Mouse (Mus musculus): ENCODE results near the gene Cyfip2.

The Cyfip2 gene

DNA sequence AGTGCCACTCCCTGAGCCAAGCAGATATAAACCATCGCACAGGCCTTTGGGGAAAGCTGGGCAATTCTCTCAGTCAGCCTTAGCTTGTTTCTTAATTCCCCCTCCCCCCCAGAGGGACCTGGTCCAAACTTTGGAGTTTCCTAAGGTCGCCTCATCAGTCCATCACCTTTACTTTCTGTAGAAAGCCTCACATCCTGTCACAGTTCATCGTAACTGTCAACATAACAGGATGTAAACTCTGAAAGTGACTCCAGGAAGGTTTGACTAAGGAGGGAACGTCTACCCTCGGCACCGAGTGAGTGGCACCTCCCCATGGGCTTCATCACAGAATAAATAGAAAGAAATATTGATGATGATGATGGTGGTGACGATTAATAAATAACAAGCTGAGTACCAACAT lies 4.9 kb downstream of the Cyfip2 start:
- DNase-seq: no peak

DNA sequence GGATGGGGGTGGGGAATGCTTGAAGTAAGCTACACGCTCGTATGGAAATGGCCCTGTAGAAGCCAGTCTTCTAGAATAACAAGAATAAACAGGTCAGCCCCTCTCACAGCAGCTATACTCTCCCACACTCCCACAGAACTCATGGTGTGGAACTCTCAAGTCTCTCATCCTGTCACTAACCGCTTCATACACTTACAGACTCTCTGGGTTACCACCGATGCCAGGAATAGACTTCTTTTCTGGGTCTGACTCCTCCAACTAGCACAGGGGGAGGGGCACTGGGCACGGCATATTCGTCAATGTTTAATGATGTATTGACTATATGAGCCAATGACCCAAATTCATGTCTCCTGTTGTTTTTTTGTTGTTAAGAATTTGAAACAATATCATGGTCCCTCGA lies 5.9 kb downstream of the Cyfip2 start:
- no peak for DNase-seq

DNA sequence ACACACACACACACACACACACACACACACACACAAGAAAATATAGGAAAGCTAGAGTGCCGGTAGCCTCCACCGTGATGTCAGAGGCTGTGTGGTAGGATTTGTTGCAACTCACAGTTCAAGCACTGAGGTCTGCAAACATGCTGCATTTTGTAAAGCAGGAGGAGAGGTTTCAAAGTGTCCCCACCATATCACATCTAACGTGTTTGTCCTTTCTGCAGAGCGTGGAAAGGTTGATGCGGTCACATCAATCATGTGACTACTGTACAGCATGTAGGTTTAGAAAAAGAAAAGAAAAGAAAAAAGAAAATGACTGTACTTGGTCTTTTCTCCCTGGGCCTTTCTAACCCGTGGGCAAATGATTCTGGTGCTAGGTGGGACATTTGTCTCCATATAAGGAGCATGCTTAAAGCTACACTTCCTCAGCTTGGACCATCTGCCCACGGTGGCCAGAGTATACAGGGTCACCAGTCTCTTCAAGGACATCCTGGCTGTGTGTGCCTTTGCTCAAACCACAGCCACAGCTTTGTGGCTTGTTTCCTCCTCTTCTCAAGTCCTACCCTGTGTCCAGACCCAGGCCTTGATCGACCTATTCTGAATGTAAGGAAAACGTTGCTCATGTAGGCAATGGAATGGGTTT lies 6.7 kb downstream of the Cyfip2 start:
- no peak for DNase-seq

DNA sequence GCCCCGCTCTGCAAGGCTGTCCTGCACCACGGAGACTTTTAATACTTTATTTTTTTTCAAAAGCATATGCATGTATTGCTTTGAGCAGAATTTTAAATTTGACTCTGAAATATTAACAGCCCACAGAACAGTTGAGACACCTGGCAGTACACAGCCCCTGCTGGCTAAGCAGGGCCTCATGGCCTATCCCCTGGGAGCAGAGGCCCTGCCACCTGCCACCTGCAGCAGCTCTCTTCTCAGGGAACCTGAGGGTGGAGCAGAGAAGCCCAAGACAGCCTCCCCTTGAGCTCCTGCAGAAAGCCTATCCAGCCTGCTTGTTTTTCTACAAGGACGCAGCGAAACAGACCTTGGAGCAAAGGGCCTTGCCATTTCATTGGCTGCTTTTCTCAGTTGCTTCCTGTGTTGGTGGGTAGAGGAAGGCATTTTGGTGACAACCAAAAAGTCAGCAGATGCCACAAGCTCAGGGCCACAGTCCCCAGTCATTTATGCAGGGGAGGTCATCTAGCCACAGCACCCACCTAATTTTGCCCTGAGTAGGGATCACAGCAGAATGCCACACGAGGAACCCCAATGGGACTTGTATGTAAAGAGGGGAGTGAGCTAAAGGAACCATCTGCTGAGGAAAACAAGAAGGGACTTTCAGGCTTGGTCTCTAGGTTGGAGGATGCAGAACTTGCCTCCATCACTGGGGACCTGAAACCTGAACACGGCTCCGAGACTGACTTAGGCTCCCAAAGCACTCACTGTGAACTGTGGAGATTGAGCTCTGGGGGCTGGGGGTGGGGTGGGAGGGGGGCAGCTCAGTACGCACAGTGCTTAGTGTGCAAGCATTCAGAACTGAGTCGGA lies 7.6 kb downstream of the Cyfip2 start:
- DNase-seq: no peak

DNA sequence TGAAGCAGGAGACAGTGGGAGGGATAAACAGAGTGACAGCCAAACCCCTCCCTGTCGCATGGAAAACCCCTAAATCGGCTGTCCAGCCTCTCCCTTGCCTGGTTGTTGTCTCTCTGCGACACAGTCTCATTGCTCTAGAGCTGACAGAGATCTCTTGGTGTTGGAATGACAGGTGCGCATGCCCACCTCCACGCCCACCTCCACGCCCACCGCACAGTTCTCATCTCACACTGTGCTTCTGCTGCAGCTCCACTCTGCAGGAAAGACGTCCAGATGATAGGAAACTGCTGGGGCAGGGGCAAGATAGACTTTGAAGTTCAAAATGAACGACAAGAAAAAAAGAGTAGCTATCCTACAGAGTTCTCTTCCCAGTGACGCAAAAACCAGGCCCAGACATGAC lies 8.6 kb downstream of the Cyfip2 start:
- DNase-seq: no peak

DNA sequence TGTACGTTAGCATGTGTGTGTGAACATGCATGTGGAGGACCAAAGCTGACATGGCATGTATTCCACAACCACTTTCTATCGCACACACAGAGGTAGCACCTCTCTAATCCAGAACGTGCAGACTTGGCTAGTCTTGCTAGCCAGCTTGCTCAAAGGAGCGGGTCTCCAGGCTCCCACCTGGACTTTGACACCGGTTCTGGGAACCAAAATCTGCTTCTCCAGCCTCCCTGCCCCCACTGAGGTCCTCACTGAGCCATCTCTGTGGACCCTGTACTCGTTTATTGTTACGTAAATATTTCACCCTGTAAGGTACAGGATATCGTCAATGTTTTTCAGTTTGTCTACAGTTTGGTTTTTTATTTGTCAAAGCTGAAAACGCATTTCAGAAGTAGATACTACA lies 10.2 kb downstream of the Cyfip2 start:
- peak in 1 of 2 experiments; percentile 26 for DNase-seq

DNA sequence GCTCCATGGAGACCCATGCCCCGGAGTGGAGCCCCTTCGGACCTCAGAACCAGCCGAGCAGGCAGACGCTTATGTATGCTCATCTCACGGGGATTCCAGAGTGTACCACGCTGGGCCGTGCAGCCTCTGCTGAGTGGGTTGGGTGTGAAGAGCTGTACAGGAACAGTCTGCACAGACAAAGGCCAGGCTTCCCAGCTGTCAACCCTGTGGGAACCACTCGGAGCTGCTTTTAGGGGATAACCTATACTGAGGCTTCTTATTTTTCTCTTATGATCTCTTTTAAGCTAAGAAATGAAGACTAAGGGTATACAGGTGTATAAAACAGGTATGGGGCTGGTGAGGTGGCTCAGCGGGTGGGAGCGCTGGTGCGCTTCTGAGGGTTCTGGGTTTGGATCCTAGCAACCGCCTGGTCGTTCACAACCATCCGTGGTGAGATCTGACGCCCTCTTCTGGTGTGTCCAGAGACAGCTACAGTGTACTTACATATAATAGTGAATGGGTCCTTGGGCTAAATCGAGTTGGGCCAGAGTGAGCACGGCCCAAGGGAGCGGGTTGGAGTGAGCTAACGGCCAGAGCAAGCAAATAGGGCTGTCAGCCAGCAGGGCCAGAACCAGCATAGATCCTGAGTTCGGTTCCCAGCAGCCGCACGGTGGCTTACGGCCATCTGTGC lies 10.9 kb downstream of the Cyfip2 start:
- DNase-seq: peak in 1 of 2 experiments; percentile 17

DNA sequence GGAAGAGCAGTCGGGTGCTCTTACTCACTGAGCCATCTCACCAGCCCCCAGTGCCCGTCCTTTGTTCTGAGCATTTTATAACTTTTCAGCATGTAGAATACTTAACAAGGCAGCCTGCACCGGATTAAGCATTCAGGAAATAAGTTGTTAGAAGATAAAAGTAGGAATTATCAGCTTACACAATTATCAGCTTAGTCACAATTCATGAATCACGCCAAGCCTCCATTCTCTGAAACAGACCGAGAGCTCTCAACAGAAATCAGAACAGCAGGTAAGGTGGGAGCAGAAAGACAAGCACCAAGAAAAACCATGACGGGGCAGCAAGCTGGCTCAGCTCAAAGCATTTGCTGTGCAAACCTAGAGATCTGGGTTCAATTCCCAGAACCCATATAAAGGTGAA lies 12.8 kb downstream of the Cyfip2 start:
- DNase-seq: no peak

DNA sequence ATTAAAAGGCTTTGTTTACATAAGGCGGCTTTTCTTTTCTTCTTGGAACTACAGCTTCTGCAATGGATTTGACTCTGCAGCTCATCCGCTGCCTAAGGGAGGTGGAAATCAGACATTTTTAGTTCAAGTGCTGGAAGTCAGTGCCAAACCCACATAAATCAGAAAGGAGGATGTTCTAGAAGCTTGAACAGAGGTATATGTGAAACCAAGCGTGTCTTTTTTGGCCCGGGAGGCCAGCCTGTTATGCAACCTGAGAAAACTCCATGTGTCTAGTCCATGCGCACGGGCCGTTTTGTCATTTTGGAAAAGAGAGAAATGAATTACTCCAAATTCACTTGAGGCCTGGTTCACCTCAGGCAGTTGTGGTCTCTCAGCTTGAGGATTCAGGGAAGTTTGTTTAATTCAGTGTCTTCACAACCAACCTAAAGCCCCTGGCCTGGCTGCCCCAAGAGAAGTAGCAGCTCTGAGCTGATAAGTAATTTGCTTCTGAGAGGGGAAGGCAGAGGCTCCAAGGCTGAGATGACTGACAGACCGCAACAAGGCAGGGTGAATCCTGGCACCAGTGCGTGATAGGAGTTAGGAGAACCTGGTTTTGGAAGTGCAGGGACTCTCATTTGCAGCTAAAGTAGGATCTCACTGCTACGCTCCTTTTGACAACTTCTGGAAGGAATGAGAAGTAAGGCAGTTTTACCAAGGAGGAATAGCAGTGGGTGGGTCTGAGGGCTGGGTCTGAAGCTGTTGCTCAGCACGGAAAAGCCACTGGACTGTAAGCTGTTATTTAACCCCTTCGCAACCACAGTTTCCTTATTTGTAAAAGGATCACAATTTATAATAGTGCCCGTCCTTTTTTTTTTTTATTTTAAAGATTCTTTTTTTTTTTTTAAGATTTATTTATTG lies 13.5 kb downstream of the Cyfip2 start:
- DNase-seq: peak; percentile 32 to 56

DNA sequence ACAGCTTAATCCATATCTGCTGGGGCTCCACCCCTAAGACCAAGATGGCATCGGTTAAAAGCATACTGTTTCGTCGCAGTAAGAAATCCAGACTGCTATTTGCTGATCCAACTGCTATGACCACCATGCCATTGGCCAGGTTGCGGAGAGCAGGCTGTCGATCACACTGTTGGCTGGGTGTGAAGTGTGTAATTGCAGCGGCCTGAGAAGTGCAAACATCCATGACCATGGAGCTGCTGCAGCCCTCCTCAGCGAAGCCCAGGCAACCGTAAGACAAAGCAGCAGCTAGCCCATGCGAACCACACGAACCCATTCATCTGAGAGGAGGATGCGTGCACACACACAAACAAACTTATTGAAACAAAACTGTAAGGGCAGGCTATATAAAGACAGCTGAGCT lies 18.3 kb downstream of the Cyfip2 start:
- peak; percentile 33 to 42 for DNase-seq

DNA sequence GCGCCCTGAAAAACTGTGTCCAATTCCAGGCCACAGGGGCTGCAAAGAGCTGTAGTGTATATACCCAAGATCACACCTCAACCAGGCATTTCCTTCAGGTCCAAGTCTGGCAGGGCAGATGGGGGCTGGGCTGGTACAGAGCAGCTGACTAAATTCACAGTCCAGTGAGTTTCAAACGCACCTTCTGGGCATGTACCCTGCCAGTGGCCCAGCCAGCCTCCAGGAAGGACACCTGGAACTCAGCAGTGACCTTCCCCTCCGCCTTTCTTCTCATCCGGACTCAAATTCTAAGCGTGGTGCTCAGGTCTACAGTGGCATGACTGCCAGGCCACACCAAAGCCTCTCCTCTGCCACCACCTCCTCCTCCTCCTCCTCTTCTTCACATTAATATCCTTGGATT lies 19.2 kb downstream of the Cyfip2 start:
- DNase-seq: peak; percentile 74 to 75

DNA sequence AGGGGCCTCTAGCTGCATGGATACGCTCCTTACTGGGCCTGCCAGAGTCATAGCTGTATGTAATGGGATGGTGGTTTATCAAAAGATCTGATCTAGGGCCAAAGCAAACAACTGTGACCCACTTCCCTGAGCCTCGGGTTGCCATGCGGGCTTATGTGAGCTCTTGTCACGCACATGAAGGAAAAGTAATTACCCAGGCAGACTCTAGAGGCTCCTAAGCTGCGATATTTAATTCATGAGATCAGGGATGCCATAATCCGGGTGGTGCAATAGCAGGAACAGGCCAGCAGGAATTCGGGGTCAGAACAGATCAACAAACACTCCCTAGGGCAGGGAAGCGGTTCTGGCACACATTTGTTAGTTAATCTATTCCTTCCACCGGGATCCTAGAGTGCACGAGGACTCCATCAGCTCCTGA lies 21.7 kb downstream of the Cyfip2 start:
- peak; percentile 19 to 35 for DNase-seq

DNA sequence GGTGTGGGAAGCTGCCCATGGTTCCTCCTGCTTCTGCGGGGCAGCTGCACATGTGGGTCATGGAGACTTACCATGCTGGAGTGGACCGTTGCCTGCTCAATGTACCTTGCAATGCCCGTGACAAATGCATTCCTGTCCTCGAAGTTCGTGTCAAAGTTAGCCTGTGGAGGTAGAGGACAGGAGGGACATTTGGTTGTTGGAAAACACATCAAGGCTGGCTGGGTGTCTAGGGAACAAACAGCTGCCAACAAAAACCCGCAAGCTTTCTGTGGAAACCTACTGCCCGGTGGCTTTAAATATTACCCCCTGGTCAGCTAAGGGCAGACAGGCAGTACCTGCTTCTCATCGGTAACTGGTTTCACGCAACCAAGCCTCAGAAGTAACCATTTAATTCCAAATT lies 23.1 kb downstream of the Cyfip2 start:
- DNase-seq: no peak

DNA sequence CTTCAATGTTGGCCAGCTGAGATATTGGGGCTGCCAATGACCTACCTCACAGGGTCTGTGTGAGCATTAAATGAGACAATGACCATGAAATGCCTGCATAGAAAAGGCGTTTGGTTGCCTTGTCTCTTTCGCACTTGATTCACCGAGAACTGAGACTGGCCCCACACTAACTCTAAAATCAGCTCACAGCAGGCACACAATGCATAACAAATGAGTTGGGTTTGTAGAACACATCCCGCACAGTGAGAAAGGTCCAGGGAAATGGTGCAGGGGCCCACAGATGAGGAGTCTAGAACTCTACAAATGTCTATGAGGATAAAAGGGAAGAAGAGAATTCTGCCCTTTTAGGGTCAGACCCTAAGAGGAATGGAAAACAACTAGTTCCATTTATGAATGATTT lies 23.6 kb downstream of the Cyfip2 start:
- no peak for DNase-seq

DNA sequence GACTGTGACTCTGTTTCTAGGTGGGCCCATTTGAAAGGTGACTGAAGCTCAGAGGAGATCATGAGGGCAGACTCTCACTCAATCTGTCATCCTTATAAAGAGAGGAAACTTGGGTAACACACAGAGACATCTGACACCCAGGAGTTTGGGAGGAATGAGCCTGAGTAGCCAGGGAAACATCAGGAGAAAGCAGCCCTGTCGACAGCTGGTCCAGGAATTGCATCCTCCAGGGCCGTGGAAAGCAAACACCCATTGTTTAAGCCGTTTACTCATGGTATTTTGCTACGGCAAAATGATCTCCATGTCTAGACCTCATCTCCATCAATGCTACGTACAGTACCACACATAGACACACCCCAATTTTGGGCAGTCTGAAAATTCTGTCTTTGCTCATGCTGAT lies 24.6 kb downstream of the Cyfip2 start:
- DNase-seq: no peak

DNA sequence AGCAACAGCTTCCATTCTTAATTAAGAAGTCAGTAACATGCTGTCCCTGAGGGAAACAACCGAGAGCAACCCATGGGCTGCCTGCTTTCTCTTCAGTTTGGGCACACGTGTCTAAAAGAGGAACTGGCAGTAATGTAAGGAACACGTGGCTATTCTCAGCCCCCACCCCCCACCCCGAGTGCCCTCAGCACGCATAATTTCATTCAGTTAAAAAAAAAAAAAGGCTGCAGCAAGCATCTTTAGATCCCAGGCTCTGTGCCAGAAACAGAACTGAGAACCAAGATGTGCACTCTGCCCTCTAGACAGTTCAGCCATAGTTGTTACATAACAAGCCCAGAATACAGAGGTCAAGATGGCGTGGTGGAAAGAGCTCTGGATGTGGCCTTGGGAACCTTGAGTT lies 25.9 kb downstream of the Cyfip2 start:
- peak; percentile 32 to 43 for DNase-seq

DNA sequence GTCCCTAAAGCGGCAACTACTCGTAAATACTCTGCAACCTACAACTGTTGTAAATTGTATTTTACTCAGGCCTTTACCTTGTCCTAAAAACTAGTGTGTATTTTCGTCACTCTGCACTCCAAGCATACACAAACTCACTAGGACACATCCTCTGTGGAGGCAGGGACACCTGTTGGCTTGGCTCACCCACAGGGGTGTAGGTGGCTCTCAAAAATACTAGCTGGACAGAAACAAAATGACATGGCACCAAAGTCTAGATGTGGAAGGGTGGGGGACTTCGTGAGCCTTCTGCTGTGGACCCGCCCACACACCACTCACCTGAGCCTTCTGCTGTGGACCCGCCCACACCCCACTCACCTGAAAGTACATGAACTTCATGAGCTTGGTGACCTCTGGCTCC lies 28.9 kb downstream of the Cyfip2 start:
- no peak for DNase-seq

DNA sequence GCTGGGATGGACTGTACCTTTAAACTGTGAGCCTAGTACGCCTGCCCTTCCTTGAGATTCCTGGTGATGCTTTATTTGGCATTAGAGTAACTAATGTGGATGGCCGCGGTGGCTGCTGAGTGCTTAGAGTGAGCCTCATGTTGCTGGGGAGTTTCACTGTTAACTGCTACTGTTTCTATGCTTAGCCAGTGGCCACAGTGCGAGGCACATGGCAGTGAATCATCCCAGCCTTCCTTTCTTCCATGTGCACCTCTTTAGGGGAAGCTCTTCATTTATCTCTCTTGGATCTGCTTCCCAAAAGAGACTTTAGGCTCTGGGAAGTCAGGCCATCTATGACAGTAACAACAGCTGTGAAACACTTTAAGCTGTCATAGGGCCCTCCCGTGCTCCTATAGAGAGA lies 30.0 kb downstream of the Cyfip2 start:
- DNase-seq: no peak

DNA sequence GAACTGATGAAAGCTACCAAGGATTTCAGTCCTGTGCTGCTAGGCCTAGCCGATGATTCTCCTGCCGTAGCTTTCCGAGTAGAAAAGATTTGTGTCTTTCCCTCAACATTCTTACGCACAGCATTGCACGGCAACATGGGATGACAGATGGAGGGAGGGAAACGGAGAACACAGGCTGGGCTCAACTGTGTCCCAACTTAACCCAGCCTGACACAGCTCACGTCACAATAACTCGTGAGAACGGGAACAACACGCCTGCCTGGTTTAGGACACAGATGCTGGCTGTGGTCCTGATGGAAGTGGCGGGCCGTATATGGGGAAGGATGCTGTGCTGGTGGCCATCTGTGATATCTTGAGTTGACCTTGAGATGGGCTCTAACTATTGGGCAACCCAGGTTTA lies 34.0 kb downstream of the Cyfip2 start:
- no peak for DNase-seq

DNA sequence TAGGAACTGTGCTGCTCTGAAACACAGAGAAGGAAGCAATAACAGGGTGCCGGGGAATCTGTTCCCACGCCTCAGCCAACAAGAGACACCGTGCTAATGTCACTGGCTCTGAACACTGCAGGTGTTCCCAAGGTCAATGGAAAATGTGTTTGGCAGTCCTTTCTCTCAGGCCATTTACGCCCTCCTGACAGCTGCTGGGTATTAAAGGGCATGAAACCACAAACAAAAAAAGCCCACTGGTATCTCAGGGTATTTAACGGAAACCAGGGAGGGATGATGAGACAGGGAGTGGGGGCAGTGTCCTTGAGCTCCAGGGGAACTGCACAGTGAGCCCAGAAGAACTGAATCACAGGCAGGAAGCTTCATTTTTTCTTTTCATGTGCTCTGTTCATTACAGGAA lies 34.5 kb downstream of the Cyfip2 start:
- no peak for DNase-seq

DNA sequence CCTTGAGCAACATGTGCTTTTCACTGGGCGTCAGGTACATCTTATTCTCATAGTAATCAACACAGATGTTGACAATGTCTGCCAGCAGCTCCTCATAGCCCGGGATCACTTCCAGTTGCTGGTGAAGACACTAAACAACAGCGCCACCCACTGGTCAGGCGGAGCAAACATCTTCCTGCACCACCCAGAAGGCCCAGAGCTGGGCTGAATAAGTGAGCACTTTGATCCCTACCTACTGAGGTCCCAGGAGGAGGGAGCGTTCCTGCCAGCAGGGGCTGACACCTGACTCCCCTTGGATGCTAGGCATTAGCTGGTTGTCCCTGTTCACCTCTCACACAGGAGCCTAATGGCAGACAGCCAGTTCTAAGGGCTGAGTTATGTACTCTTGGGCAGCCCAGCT lies 35.9 kb downstream of the Cyfip2 start:
- DNase-seq: peak; percentile 48 to 69

DNA sequence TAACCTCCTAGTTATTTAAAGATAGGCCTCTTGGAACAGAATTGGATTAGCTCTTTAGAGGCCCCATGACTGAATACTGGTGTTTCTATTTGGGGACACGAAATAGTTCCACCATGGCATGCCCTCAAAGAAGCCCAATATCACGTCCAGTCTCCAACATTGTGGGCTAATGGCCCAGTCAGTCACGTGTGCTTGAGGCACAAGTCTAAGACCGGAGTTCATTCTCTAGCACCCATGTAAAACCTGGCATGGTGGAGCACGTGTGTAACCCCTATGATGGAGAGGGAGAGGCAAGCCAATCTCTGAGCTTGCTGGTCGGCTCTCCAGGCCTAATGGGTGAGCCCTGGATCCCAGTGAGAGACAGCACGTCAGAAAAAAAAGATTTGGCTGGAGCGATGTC lies 36.5 kb downstream of the Cyfip2 start:
- no peak for DNase-seq

DNA sequence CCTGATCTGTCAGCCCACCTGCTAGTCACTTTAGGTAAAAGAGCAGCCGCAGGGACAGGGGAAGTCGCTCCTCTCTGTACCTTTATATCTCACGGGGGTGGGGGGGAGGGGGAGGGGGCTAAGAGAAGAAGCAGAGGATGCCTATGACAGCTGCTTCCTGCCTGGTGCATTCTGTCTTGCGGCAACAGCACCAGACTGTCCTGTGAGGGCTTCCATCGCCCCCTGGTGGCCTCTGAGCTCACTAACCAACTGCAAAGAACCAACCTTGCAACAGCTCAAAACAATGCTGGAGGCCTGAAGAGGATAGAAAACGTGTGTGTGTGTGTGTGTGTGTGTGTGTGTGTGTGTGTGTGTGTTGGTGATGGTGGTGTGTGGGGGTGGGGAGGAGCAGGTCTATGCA lies 37.4 kb downstream of the Cyfip2 start:
- DNase-seq: peak; percentile 87 to 89

Data from cerebellum, postnatal 10 days (tissue).